Mouse (Mus musculus): ENCODE measurements around the gene Ercc6l2. TPM values are rescaled to one million over a fixed set of nuclear protein-coding genes. Genes with fewer than 3 reads are reported as not detected.

The Ercc6l2 gene
- polyA plus RNA-seq, 1 experiment from 2014 or later: 15.7 TPM

DNA sequence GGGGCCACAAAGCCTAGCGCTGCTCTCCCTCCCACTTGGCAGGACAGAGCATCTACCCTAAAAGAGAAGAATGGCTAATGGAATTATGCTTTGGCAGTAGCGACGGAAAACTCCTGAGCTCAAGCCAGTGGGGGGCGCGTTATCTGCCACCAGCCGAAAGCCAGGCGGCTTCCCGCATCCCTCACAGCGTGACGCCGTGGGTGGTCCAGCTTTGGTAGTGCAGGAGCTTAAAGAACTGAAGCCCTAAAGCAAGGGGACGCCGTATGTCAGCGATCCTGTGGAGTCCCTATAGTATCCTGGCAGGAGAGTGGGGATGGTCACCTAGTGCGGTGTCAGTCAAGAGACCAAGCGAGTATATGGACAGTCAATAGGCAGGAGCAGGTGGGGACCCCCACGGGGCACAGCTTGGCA lies 86.3 kb downstream of the Ercc6l2 start:
- under 1% methylated on average over 17 of the region's 17 CpGs for WGBS

DNA sequence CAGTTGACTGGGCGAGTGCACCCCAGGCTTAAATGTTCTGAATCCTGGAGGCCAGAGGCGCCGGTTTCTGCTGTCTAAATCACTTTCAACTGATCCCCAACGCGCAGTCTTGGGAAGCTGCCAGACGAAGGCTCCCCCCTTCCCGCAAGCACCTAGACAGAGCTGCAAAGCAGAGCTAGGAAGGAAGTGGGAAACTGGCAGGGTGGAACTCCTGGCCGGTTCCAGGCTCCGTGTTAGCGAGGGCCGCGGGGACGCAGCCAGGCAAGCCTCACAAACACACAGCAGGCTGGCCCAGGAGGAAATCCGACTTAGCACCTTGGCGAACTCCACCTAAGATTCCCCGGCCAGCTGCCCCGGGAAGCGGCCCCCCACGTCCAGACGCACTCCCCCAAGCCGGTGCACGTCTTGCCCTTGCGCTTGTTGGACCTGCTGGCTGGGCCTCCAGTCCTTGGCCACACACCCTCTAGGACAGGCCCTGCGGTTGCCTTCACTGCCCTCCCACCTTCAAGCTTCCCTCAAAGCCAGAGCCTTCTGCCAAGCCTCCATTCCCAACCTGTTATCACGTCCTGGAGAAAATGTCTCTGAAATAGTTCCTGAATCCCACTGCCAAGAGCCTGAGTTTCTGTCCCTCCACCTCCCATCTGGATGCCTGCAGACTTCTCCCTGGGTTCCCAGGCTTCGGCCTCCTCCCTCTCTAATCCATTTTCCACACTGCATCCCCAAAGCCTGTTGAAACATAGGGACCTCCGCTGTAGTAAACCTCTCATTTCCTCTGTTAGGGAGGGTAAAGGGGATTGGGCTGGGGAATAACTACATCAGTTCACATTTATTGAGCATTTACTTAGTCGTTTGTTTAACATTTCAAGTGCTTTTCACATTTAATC lies 86.9 kb downstream of the Ercc6l2 start:
- peak overlapping the region; percentile 56 for H3K4me3 ChIP-seq
- peak; percentile 79 for DNase-seq (ENCODE audit: low spot score)
- no peaks in the 10 kb centered on the region for H3K36me3 ChIP-seq
- peak overlapping the region; percentile 72 for H3K27ac ChIP-seq
- peaks cover 10% of the 10 kb centered on the region for H3K27me3 ChIP-seq (ENCODE audit: insufficient read depth, poor library complexity, severe bottlenecking)
- 9% methylated on average over 28 of the region's 28 CpGs for WGBS
- H3K4me1 ChIP-seq: peaks cover 20% of the 10 kb centered on the region
- H3K9me3 ChIP-seq: no peaks in the 10 kb centered on the region

More for the DNA sequence above, 86.3 kb downstream of the Ercc6l2 start:
- H3K36me3 ChIP-seq: no peaks in the 10 kb centered on the region
- H3K4me3 ChIP-seq: peak overlapping the region; percentile 56
- peaks cover 10% of the 10 kb centered on the region for H3K27me3 ChIP-seq (ENCODE audit: insufficient read depth, poor library complexity, severe bottlenecking)
- H3K4me1 ChIP-seq: peaks cover 20% of the 10 kb centered on the region
- H3K9me3 ChIP-seq: no peaks in the 10 kb centered on the region
- DNase-seq (ENCODE audit: low spot score): peak; percentile 78
- H3K27ac ChIP-seq: peak overlapping the region; percentile 72

DNA sequence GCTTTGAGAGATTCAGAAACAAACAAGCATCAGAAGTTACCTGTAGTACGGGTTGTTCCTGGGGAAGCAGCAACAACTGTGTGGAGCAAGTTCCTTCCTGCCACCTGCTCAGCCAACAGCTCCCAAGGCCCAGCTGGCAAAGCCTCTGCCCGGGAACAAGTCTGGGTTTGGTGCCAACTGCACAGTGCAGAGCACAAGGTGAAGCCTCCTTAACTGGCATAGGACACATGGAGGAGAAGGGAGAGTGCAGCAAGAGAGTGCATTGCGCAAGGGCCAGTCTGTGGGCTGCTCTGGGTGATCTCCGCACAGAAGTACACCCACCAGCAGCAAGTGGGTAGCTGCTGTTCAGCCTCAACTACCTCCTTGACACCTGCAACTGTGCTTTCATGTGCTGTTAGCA lies 91.5 kb downstream of the Ercc6l2 start:
- no peak overlapping the region for H3K4me3 ChIP-seq
- no peaks in the 10 kb centered on the region for H3K9me3 ChIP-seq
- peaks cover 20% of the 10 kb centered on the region for H3K4me1 ChIP-seq
- H3K36me3 ChIP-seq: no peaks in the 10 kb centered on the region
- DNase-seq (ENCODE audit: low spot score): no peak
- H3K27me3 ChIP-seq (ENCODE audit: insufficient read depth, poor library complexity, severe bottlenecking): peaks cover 6% of the 10 kb centered on the region
- no peak overlapping the region for H3K27ac ChIP-seq
- WGBS: 81% methylated on average over 4 of the region's 4 CpGs

DNA sequence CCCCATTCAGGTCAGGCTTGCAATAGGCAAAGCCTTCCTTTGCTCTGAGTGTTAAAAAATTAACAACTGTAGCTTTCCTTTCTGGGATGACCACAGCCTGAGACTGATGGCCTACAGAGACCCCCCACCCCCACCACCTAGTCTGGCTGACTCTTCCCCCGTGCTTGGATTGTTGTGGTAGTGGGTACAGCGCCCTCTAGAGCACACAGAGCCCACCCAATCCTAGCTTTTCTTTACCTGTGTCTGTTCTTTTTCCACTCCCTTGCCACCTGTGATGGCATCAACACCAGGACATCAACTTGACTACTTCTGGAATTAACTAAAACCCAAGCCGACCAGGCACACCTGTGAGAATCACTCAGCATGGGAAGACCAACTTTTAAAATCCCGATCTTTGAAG lies 92.4 kb downstream of the Ercc6l2 start:
- Histone ChIP-seq H3K4me3 (no peak overlapping the region), H3K27ac (0 out of 2 replicates have a peak overlapping the region, but pooled peaks have one; percentile 7), H3K36me3 (no peaks in the 10 kb centered on the region), H3K9me3 (no peaks in the 10 kb centered on the region), H3K4me1 (peaks cover 22% of the 10 kb centered on the region), H3K27me3 (ENCODE audit: insufficient read depth, poor library complexity, severe bottlenecking) (peaks cover 6% of the 10 kb centered on the region)
- DNase-seq (ENCODE audit: low spot score): no peak
- WGBS: 37% methylated on average over 4 of the region's 4 CpGs

DNA sequence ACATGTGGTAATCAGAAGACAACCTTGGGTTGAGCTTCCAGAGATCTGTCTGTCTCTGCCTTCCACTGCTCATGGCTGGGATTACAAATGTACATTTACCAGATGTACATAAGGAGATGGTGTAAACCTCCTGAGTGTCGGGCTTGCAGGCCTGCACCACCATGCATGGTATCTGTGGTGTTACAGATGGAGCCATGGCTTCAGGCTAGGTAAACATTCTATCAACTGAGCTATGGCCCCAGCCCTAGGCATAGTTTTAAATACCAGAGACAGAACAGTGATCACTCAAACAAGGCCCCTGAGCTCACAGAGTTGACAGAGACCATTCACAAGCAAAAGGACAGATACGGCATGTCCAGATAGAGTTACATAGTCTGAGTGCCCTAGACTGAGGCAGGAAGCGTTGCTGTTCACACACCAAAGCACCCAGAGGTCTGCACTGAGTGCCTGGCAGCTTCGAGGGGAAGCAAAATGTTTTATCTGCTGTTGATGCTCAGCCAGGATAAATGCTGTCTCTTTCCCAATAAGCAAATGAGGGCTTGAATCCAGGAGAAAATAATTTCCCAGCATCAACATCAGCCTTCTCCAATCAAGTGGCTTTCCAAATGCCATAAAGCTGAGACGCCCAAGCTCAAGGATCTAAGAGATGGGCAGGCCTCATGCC lies 95.2 kb downstream of the Ercc6l2 start:
- WGBS: 34% methylated on average over 5 of the region's 5 CpGs
- no peaks in the 10 kb centered on the region for H3K9me3 ChIP-seq
- peaks cover 23% of the 10 kb centered on the region for H3K4me1 ChIP-seq
- no peak overlapping the region for H3K4me3 ChIP-seq
- DNase-seq (ENCODE audit: low spot score): peak; percentile 73
- no peaks in the 10 kb centered on the region for H3K27me3 ChIP-seq (ENCODE audit: insufficient read depth, poor library complexity, severe bottlenecking)
- no peaks in the 10 kb centered on the region for H3K36me3 ChIP-seq
- H3K27ac ChIP-seq: no peak overlapping the region; the same call in 1 of the 2 replicates

DNA sequence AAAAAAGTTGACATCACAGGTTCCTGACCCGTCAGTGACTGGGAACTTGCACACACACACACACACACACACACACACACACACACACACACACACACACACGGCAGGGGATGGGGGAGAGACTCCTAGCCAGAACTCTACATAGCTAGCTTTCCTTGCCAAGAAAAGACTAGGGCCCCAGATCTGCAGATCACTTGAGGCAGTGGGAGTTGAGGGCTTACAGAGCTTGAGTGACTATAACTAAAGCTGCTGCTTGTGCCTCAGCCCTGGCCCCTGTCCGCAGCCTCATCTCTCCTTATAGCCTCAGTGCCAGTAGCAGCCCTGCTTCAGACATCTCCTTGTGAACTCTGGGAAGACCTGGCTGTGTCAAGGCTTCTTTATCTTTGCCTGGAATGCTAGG lies 96.6 kb downstream of the Ercc6l2 start:
- Histone ChIP-seq H3K27ac (peak overlapping the region; percentile 18), H3K4me3 (no peak overlapping the region), H3K36me3 (no peaks in the 10 kb centered on the region), H3K27me3 (ENCODE audit: insufficient read depth, poor library complexity, severe bottlenecking) (no peaks in the 10 kb centered on the region), H3K4me1 (peaks cover 24% of the 10 kb centered on the region), H3K9me3 (no peaks in the 10 kb centered on the region)
- WGBS: 37% methylated on average over 3 of the region's 3 CpGs
- DNase-seq (ENCODE audit: low spot score): peak; percentile 73

DNA sequence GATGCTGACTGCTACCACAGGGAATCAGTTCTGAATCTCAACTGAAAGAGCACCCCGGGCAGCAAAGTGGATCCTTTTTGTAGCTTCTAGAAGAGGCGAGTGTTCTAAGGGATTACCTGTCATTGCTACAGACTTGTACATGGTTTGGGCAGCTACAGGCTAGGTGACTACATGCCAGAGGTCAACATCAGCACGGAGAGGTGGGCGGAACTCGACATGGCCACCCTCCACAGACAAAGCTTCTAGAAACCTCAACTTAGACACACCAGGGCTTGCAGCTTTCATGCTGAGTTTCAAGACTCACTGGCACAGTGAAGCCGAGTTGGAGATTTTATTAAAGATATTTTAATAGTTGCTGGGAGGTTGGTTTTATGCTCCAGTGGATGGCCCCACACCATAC lies 98.1 kb downstream of the Ercc6l2 start:
- WGBS: 82% methylated on average over 6 of the region's 6 CpGs
- Histone ChIP-seq H3K27me3 (ENCODE audit: insufficient read depth, poor library complexity, severe bottlenecking) (no peaks in the 10 kb centered on the region), H3K4me1 (peaks cover 39% of the 10 kb centered on the region), H3K9me3 (no peaks in the 10 kb centered on the region), H3K36me3 (no peaks in the 10 kb centered on the region), H3K27ac (no peak overlapping the region), H3K4me3 (no peak overlapping the region)
- peak; percentile 61 for DNase-seq (ENCODE audit: low spot score)

DNA sequence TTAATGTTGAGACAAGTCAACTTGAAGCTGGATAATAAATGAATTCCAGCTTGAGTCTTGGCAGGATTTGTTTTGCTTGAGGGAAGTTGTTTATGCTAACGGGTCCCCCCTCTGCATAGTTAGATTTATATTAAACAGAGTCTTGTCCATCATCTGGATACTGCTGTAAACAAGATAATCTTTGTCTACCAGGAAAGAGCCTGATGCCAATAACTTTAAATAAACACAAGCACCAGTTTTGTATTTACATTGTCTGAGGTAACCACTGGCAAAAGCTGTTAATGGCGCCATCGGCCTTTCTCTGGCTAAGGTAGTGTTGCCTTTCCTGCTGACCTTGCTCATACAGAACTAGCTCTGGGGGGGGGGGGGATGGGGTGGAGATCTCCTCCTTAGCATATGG lies 100.1 kb downstream of the Ercc6l2 start:
- 61% methylated on average over 3 of the region's 3 CpGs for WGBS
- H3K4me3 ChIP-seq: no peak overlapping the region
- H3K36me3 ChIP-seq: no peaks in the 10 kb centered on the region
- no peak overlapping the region for H3K27ac ChIP-seq
- H3K27me3 ChIP-seq (ENCODE audit: insufficient read depth, poor library complexity, severe bottlenecking): 0 out of 2 replicates have a peak, but pooled peaks cover 3% of the 10 kb centered on the region
- H3K9me3 ChIP-seq: no peaks in the 10 kb centered on the region
- H3K4me1 ChIP-seq: peaks cover 49% of the 10 kb centered on the region
- peak; percentile 41 for DNase-seq (ENCODE audit: low spot score)

DNA sequence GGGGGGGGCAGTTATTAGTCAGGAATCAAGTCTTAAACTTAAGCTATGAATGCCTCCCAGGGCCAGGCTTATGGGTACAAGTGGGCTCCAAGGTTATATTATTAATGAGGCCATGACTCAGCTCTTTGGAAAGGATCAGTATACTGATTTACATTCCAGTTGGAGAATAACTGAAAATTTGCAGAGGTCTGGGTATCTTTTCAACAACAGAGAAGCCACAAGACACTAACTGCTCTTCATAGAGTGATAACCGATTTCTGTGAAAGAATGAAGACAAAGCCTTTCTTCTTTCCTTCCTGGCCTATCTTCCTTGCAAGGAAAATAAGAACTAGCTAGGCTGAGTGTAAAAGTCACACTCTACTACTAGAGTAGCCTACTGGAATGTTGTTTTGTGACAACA lies 100.6 kb downstream of the Ercc6l2 start:
- no peak for DNase-seq (ENCODE audit: low spot score)
- 0 out of 2 replicates have a peak, but pooled peaks cover 3% of the 10 kb centered on the region for H3K27me3 ChIP-seq (ENCODE audit: insufficient read depth, poor library complexity, severe bottlenecking)
- 87% methylated on average over 1 of the region's 1 CpGs for whole genome bisulfite sequencing
- no peaks in the 10 kb centered on the region for H3K36me3 ChIP-seq
- H3K9me3 ChIP-seq: no peaks in the 10 kb centered on the region
- H3K4me1 ChIP-seq: peaks cover 44% of the 10 kb centered on the region
- H3K4me3 ChIP-seq: no peak overlapping the region
- no peak overlapping the region for H3K27ac ChIP-seq

DNA sequence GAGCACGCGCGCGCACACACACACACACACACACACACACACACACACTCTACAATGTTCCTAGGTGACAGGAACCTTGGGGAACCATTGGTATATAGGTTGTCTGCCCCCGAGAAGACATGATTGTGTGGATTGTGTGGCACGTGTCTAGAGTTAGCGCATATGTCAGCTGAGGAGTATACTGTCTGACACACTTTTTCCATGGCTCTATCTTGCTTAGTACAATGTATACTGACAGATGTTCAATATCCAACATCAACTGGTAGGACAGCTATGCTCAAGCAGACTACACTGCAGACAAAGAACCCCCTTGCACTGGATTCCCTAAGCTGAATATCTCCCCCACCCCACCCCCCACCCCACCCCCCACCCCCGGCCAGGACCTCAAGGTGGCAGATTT lies 101.5 kb downstream of the Ercc6l2 start:
- H3K36me3 ChIP-seq: no peaks in the 10 kb centered on the region
- DNase-seq (ENCODE audit: low spot score): no peak
- 87% methylated on average over 8 of the region's 8 CpGs for WGBS
- H3K9me3 ChIP-seq: no peaks in the 10 kb centered on the region
- H3K4me1 ChIP-seq: peaks cover 38% of the 10 kb centered on the region
- H3K27ac ChIP-seq: 0 out of 2 replicates have a peak overlapping the region, but pooled peaks have one; percentile 69
- no peak overlapping the region for H3K4me3 ChIP-seq
- 0 out of 2 replicates have a peak, but pooled peaks cover 3% of the 10 kb centered on the region for H3K27me3 ChIP-seq (ENCODE audit: insufficient read depth, poor library complexity, severe bottlenecking)

DNA sequence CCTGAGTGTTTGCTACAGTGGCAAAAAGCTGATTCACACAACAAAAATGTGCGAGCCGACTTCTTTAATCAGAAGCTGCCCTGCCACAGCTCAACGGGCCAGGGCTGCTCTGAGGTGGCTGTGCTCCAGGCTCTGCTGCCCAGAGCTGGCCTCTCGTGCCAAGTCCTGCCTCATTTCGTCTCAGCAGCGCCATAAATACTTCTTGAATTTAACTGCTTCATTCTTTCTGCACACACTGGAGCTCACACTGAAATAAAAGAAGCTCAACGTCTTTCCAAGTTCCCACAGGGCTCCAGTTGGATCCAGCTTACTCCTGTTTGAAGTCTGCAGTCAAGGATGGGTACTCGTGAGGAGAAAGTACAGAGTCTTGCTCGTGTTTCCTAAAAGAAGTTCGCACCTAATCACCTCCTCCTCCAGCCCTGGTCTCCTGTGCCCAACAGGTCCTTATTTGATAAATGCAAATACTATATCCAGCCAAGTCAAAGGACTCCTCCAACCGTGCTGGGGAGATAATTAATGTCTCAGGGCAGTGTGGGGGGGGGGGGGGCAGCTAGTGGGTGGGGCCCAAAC lies 102.2 kb downstream of the Ercc6l2 start:
- H3K4me3 ChIP-seq: no peak overlapping the region
- H3K27ac ChIP-seq: peak overlapping the region; percentile 69; the same call in 1 of the 2 replicates
- H3K36me3 ChIP-seq: no peaks in the 10 kb centered on the region
- H3K9me3 ChIP-seq: no peaks in the 10 kb centered on the region
- 45% methylated on average over 11 of the region's 11 CpGs for WGBS
- peaks cover 31% of the 10 kb centered on the region for H3K4me1 ChIP-seq
- DNase-seq (ENCODE audit: low spot score): peak; percentile 70
- H3K27me3 ChIP-seq (ENCODE audit: insufficient read depth, poor library complexity, severe bottlenecking): 0 out of 2 replicates have a peak, but pooled peaks cover 3% of the 10 kb centered on the region

DNA sequence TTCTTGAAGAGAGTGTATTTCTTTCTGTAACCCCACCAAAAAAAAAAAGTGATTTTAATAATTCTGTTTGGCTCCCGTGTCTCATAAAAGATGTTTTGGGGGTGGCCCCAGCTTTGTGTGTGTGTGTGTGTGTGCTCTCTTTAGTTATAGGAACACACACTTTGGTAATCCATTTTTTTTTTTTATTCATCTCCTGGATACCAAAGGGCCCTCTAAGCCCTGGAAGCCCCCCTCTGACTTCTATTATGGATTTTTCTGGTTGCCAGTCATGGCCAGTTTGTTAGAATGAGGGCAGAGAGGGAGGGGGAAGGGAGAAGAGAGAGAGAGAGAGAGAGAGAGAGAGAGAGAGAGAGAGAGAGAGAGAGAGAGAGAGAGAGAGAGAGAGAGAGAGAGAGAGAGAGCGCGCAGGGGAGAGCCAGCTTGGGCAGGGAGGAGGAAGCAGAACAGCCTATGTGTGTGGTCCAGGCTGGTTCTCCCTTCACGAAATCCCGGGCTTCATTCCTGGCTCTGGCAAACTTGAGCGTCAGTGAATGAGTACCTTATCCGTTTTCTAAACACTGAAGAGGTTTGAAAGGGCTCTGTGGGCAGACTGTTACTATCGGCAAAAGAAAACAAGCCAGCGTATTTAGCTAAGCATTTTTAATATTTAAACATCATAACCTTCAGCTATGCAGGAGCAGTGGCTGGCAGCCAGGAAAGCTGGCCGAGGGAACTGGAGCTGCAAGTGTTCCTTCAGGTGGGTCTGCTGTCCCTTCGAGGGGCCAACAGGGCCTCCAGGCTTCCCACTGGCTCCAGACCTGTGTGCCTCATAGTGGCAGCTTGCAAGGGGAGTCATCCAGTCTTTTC lies 103.0 kb downstream of the Ercc6l2 start:
- WGBS: 18% methylated on average over 11 of the region's 11 CpGs
- Histone ChIP-seq H3K27ac (peak overlapping the region; percentile 78), H3K9me3 (no peaks in the 10 kb centered on the region), H3K4me1 (peaks cover 28% of the 10 kb centered on the region), H3K36me3 (no peaks in the 10 kb centered on the region), H3K27me3 (ENCODE audit: insufficient read depth, poor library complexity, severe bottlenecking) (0 out of 2 replicates have a peak, but pooled peaks cover 3% of the 10 kb centered on the region), H3K4me3 (peak overlapping the region; percentile 8; the same call in 1 of the 2 replicates)
- DNase-seq (ENCODE audit: low spot score): peak; percentile 74

All from heart, embryonic 10.5 days (tissue).